8 mouse cellular contexts compared by ENCODE assay signal in genomic region chr19:34922603-34922963, GRCm38 (mm10). TPM values are rescaled to one million over a fixed set of nuclear protein-coding genes. Genes with fewer than 3 reads are reported as not detected.
A peak's percentile ranks its signal among the peaks of the same experiment; 100 is the strongest.
DNase-seq lines count a peak whose midpoint lies in the region; ATAC-seq and TF ChIP-seq lines count a peak whose summit lies in the region.

No protein-coding gene starts in this region.

- no peaks in the 10 kb centered on the region for H3K27me3 ChIP-seq in kidney, embryonic 14.5 days (ENCODE audit: control insufficient read depth, insufficient read depth, low read length)
- no peaks in the 10 kb centered on the region for H3K27me3 ChIP-seq in hindbrain, embryonic 15.5 days
- no peaks in the 10 kb centered on the region for H3K27me3 ChIP-seq in midbrain, embryonic 16.5 days (ENCODE audit: control insufficient read depth, insufficient read depth, low read depth, low read length)

- H3K4me2 ChIP-seq in kidney, embryonic 14.5 days (replicated peaks; ENCODE audit: low read depth, low read length): peak overlapping the region; percentile 48
- H3K4me2 ChIP-seq in hindbrain, embryonic 15.5 days: peak overlapping the region; percentile 93
- H3K4me2 ChIP-seq in midbrain, embryonic 16.5 days (ENCODE audit: low read length): peak overlapping the region; percentile 84

- no peaks in the 10 kb centered on the region; the same call in 1 of the 2 replicates for H3K36me3 ChIP-seq in kidney, embryonic 14.5 days (ENCODE audit: control insufficient read depth, insufficient read depth, low read length)
- no peaks in the 10 kb centered on the region for H3K36me3 ChIP-seq in hindbrain, embryonic 15.5 days
- no peaks in the 10 kb centered on the region for H3K36me3 ChIP-seq in midbrain, embryonic 16.5 days (ENCODE audit: control insufficient read depth, insufficient read depth, low read length)

- ATAC-seq in kidney, embryonic 14.5 days (ENCODE audit: low FRiP score, low TSS enrichment): no peak
- ATAC-seq in hindbrain, embryonic 15.5 days (ENCODE audit: low FRiP score, low read depth): no peak
- ATAC-seq in midbrain, embryonic 16.5 days: no peak

- peak overlapping the region; percentile 69 for H3K9ac ChIP-seq in kidney, embryonic 14.5 days (ENCODE audit: low read depth, low read length)
- peak overlapping the region; percentile 56 for H3K9ac ChIP-seq in hindbrain, embryonic 15.5 days
- H3K9ac ChIP-seq in midbrain, embryonic 16.5 days (ENCODE audit: low read depth, low read length): peak overlapping the region; percentile 73

- under 1% methylated on average over 9 of the region's 9 CpGs for WGBS in kidney, embryonic 14.5 days
- WGBS in hindbrain, embryonic 15.5 days: under 1% methylated on average over 9 of the region's 9 CpGs
- WGBS in midbrain, embryonic 16.5 days: under 1% methylated on average over 9 of the region's 9 CpGs

- no peak for TF ChIP-seq CTCF in bone marrow macrophage, adult 2 months (IDR thresholded peaks at IDR 0.05; ENCODE audit: low read depth, low read length)

- no peak for TF ChIP-seq POLR2A in bone marrow macrophage, adult 2 months (IDR thresholded peaks at IDR 0.05; ENCODE audit: borderline replicate concordance, low read depth, low read length)

- DNase-seq in kidney, adult 9 months: no peak
- DNase-seq in embryo, embryonic 11 days: no peak
- DNase-seq in cerebellum, postnatal 4 days (ENCODE audit: low spot score in 2 of 2): no peak
- DNase-seq in left cerebral cortex, postnatal 25 days (ENCODE audit: low spot score in 2 of 2): no peak

- H3K9me3 ChIP-seq in kidney, embryonic 14.5 days (ENCODE audit: control insufficient read depth, low read length): no peaks in the 10 kb centered on the region
- no peaks in the 10 kb centered on the region for H3K9me3 ChIP-seq in hindbrain, embryonic 15.5 days
- H3K9me3 ChIP-seq in midbrain, embryonic 16.5 days (replicated peaks; ENCODE audit: control insufficient read depth, low read length, poor library complexity, severe bottlenecking): no peaks in the 10 kb centered on the region

- intact Hi-C loops in left cerebral cortex, postnatal 25 days (cut with DNase I): loop anchor here (1.0 to 10.0 kb wide), 3 partner anchors 44 to 258 kb away; no protein-coding TSS in a partner anchor

- no peaks in the 10 kb centered on the region for H3K4me1 ChIP-seq in kidney, embryonic 14.5 days (ENCODE audit: control insufficient read depth, insufficient read depth, low read length)
- no peaks in the 10 kb centered on the region for H3K4me1 ChIP-seq in bone marrow macrophage, adult 2 months (ENCODE audit: control insufficient read depth, insufficient read depth, low read length)
- peaks cover 11% of the 10 kb centered on the region for H3K4me1 ChIP-seq in hindbrain, embryonic 15.5 days (replicated peaks)
- peaks cover 3% of the 10 kb centered on the region; the same call in 1 of the 2 replicates for H3K4me1 ChIP-seq in midbrain, embryonic 16.5 days (ENCODE audit: control insufficient read depth, insufficient read depth, low read length)

- peak overlapping the region; percentile 5 for H3K27ac ChIP-seq in kidney, embryonic 14.5 days (ENCODE audit: low read depth, low read length)
- H3K27ac ChIP-seq in bone marrow macrophage, adult 2 months (ENCODE audit: insufficient read depth, low read depth, low read length): peak overlapping the region; percentile 48
- H3K27ac ChIP-seq in hindbrain, embryonic 15.5 days (replicated peaks): no peak overlapping the region
- no peak overlapping the region for H3K27ac ChIP-seq in midbrain, embryonic 16.5 days (ENCODE audit: low read length)

- H3K4me3 ChIP-seq in kidney, embryonic 14.5 days (ENCODE audit: low read length): peak overlapping the region; percentile 67
- H3K4me3 ChIP-seq in bone marrow macrophage, adult 2 months (ENCODE audit: insufficient read depth, low read length): peak overlapping the region; percentile 98
- peak overlapping the region; percentile 92 for H3K4me3 ChIP-seq in hindbrain, embryonic 15.5 days
- H3K4me3 ChIP-seq in midbrain, embryonic 16.5 days (ENCODE audit: low read depth, low read length): peak overlapping the region; percentile 69

RNA-seq across cellular contexts. Expression of gene Kif20b, which starts 0.4 kb away (rescaled TPM):
- 70.1 and 86.2 TPM in 2 replicates for polyA plus RNA-seq in kidney, embryonic 14.5 days (2014; fragmentation: Nextera tagmentation; extraction: Ambion mirVana)
- 30.3 and 39.2 TPM in 2 replicates for polyA plus RNA-seq in bone marrow macrophage, adult 2 months (2012; ENCODE audit: insufficient read depth, insufficient read length, missing spikeins)
- polyA plus RNA-seq in hindbrain, embryonic 15.5 days (2015; fragmentation: Nextera tagmentation; extraction: Ambion mirVana): 12.1 and 15.9 TPM in 2 replicates
- 7.9 and 8.1 TPM in 2 replicates for polyA plus RNA-seq in midbrain, embryonic 16.5 days (2015; fragmentation: Nextera tagmentation; extraction: Ambion mirVana)
- total RNA-seq in left cerebral cortex, postnatal 25 days (2021): 1 to 10 TPM in 1 of 2 experiments, under 1 TPM in 1; 0.85 to 1.6 TPM

RNA-seq across cellular contexts. Expression of gene Pank1, which starts 43.3 kb away (rescaled TPM):
- polyA plus RNA-seq in kidney, embryonic 14.5 days (2014; fragmentation: Nextera tagmentation; extraction: Ambion mirVana): 10.2 and 10.7 TPM in 2 replicates
- polyA plus RNA-seq in bone marrow macrophage, adult 2 months (2012; ENCODE audit: insufficient read depth, insufficient read length, missing spikeins): 4.8 and 5.2 TPM in 2 replicates
- 10.3 and 10.4 TPM in 2 replicates for polyA plus RNA-seq in hindbrain, embryonic 15.5 days (2015; fragmentation: Nextera tagmentation; extraction: Ambion mirVana)
- polyA plus RNA-seq in midbrain, embryonic 16.5 days (2015; fragmentation: Nextera tagmentation; extraction: Ambion mirVana): 8.2 and 8.8 TPM in 2 replicates
- 10 to 100 TPM; 21.5 to 24.0 TPM for total RNA-seq in left cerebral cortex, postnatal 25 days (2021)

Comparison
In these comparisons a context has a peak if more than half of its experiments do, and no peak if none do; other contexts are left out.
1. H3K27ac ChIP-seq: peak in kidney, embryonic 14.5 days (single experiment) and bone marrow macrophage, adult 2 months (single experiment); none in hindbrain, embryonic 15.5 days (single experiment) and midbrain, embryonic 16.5 days (single experiment).
2. Peak in every context shown above with its lines, with median percentiles within 50 percentile points of each other: H3K4me2 ChIP-seq, H3K4me3 ChIP-seq and H3K9ac ChIP-seq.